Mouse (Mus musculus) C2C12 (cell line): ENCODE measurements around the gene Pdcd1lg2.

Experiments used
- CEBPB ChIP-seq: IDR thresholded peaks from one replicate; pipeline ENCODE4 v1.6.1; 2011; ENCODE audit warnings: low read depth, mild to moderate bottlenecking, control low read depth, moderate library complexity
- CTCF ChIP-seq: IDR thresholded peaks from one replicate; pipeline ENCODE4 v1.5.1; 2011; ENCODE audit not compliant: control insufficient read depth, insufficient read depth, insufficient read length
- FOSL1 ChIP-seq: IDR thresholded peaks from one replicate; pipeline ENCODE4 v1.8.0; 2011; ENCODE audit warnings: mild to moderate bottlenecking, low read length; ENCODE audit not compliant: poor library complexity, insufficient read depth, severe bottlenecking
- MAX ChIP-seq: IDR thresholded peaks from one replicate; pipeline ENCODE4 v1.6.1; 2011; ENCODE audit warnings: mild to moderate bottlenecking, control low read depth
- MYOG ChIP-seq: IDR thresholded peaks from one replicate; pipeline ENCODE4 v1.6.1; 2011; ENCODE audit not compliant: control insufficient read depth, insufficient read length; ENCODE audit errors: extremely low read depth
- USF1 ChIP-seq: IDR thresholded peaks from one replicate; pipeline ENCODE4 v1.6.1; 2011; ENCODE audit warnings: low read depth, mild to moderate bottlenecking, control low read depth, moderate library complexity

DNA sequence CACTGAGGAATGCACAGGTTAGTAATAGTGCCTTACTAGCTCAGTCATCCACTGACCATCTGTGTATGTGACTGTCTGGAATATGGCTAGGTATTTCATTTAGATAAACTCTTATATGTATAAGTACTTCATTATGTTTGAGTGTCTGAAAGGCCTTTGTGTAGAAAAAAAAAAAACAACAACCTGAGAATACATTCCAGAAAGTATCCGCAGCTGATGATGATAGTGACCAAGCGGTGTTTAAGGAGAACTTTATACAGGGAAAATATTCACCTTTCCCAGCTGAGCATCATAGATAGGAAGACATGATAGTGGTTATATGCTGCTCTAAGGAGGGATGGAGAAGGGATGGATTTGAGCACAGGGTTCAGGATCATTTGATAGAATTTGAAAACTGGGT is 42.7 kb upstream of the Pdcd1lg2 start:
- TF ChIP-seq MAX (no peak), FOSL1 (no peak), CTCF (no peak), MYOG (no peak), USF1 (no peak), CEBPB (no peak)
